Comparison of ENCODE assay signal across 21 mouse cellular contexts in genomic region chr9:92517036-92517435, GRCm38 (mm10).
"Had no signal": no experiment of that assay in that cellular context is flagged by ENCODE, and none has a peak within 500 bp of the region (broad histone marks: within the 10 kb centered on the region; RNA-seq: fewer than 3 reads in every experiment).

No protein-coding gene starts in this region.

- H3K27me3 ChIP-seq: lung, embryonic 15.5 days; megakaryocyte, embryonic 14.5 days; midbrain, embryonic 13.5 days; midbrain, embryonic 15.5 days; neural tube, embryonic 13.5 days; neural tube, embryonic 15.5 days had no signal

- H3K4me1 ChIP-seq: lung, embryonic 15.5 days; megakaryocyte, embryonic 14.5 days; midbrain, embryonic 13.5 days; midbrain, embryonic 15.5 days; neural tube, embryonic 13.5 days; neural tube, embryonic 15.5 days had no signal

- DNase-seq: liver, postnatal 0 days; lung, adult 2 months; lung, postnatal 14 days; lung, postnatal 36 days; retina, postnatal 1 day; right cerebral cortex, adult 18-20 months; right cerebral cortex, postnatal 25 days; right cerebral cortex, postnatal 4 days; spleen, adult 18-20 months; thymus, adult 18-20 months; thymus, postnatal 14 days had no signal

- H3K9ac ChIP-seq: liver, postnatal 0 days; lung, embryonic 15.5 days; midbrain, embryonic 13.5 days; midbrain, embryonic 15.5 days; neural tube, embryonic 13.5 days; neural tube, embryonic 15.5 days had no signal

- H3K36me3 ChIP-seq: lung, embryonic 15.5 days; midbrain, embryonic 15.5 days; neural tube, embryonic 13.5 days; neural tube, embryonic 15.5 days had no signal

- H3K4me3 ChIP-seq: lung, embryonic 15.5 days; megakaryocyte, embryonic 14.5 days; midbrain, embryonic 13.5 days; midbrain, embryonic 15.5 days; myocyte; neural tube, embryonic 13.5 days; neural tube, embryonic 15.5 days had no signal

- H3K27ac ChIP-seq: lung, embryonic 15.5 days; macrophage; midbrain, embryonic 13.5 days; midbrain, embryonic 15.5 days; neural tube, embryonic 13.5 days; neural tube, embryonic 15.5 days had no signal

- ATAC-seq: liver, postnatal 0 days; lung, postnatal 0 days; midbrain, embryonic 13.5 days; midbrain, embryonic 15.5 days had no signal

- H3K4me2 ChIP-seq: lung, embryonic 15.5 days; midbrain, embryonic 11.5 days; midbrain, embryonic 13.5 days; midbrain, embryonic 15.5 days; neural tube, embryonic 13.5 days; neural tube, embryonic 15.5 days had no signal
